Mouse (Mus musculus): ENCODE data around the gene Ak2. TPM values are rescaled to one million over a fixed set of nuclear protein-coding genes. Genes with fewer than 3 reads are reported as not detected.

Ak2 gene
- 95.5 and 107 TPM in 2 replicates for polyA plus RNA-seq (2011; ENCODE audit: insufficient read length, low read depth, missing spikeins)

GRCm38 (mm10) chr4:128991500-128992008 lies at the start of gene Ak2:
TSS of gene Ak2 (plus strand) at chr4:128991958.
- no peak for TF ChIP-seq CTCF (IDR thresholded peaks at IDR 0.05; ENCODE audit: borderline replicate concordance, insufficient read depth, low read length)
- no peak for TF ChIP-seq POLR2A (IDR thresholded peaks at IDR 0.05; ENCODE audit: low read depth, low read length)
- Histone ChIP-seq H3K4me3 (ENCODE audit: insufficient read depth, low read length) (no peak within 1 kb of the TSS), H3K4me1 (ENCODE audit: control insufficient read depth, insufficient read depth, low read length) (peaks cover 5% of the 10 kb centered on the region), H3K27ac (ENCODE audit: insufficient read depth, low read length) (no peak within 1 kb of the TSS)

GRCm38 (mm10) chr4:128942346-128942745 lies 49.4 kb upstream of the Ak2 start:
- Histone ChIP-seq H3K27ac (ENCODE audit: insufficient read depth, low read length) (no peak overlapping the region), H3K4me1 (ENCODE audit: control insufficient read depth, insufficient read depth, low read length) (no peaks in the 10 kb centered on the region), H3K4me3 (ENCODE audit: insufficient read depth, low read length) (no peak overlapping the region)
- TF ChIP-seq POLR2A (IDR thresholded peaks at IDR 0.05; ENCODE audit: low read depth, low read length) (no peak), CTCF (IDR thresholded peaks at IDR 0.05; ENCODE audit: borderline replicate concordance, insufficient read depth, low read length) (peak; percentile 30; the same call in 1 of the 2 replicates)

GRCm38 (mm10) chr4:128946736-128947135 lies 45.0 kb upstream of the Ak2 start:
- Histone ChIP-seq H3K27ac (ENCODE audit: insufficient read depth, low read length) (no peak overlapping the region), H3K4me1 (ENCODE audit: control insufficient read depth, insufficient read depth, low read length) (no peaks in the 10 kb centered on the region), H3K4me3 (ENCODE audit: insufficient read depth, low read length) (no peak overlapping the region)
- TF ChIP-seq POLR2A (IDR thresholded peaks at IDR 0.05; ENCODE audit: low read depth, low read length) (no peak), CTCF (IDR thresholded peaks at IDR 0.05; ENCODE audit: borderline replicate concordance, insufficient read depth, low read length) (no peak)

- Histone ChIP-seq H3K4me3 (ENCODE audit: insufficient read depth, low read length) (no peak overlapping the region), H3K27ac (ENCODE audit: insufficient read depth, low read length) (no peak overlapping the region)
- TF ChIP-seq POLR2A (IDR thresholded peaks at IDR 0.05; ENCODE audit: low read depth, low read length) (no peak), CTCF (IDR thresholded peaks at IDR 0.05; ENCODE audit: borderline replicate concordance, insufficient read depth, low read length) (no peak)
Observed at GRCm38 (mm10) chr4:128947326-128947933, 44.3 kb upstream of the Ak2 start.

GRCm38 (mm10) chr4:128948137-128948674 lies 43.6 kb upstream of the Ak2 start:
- no peak overlapping the region for H3K27ac ChIP-seq (ENCODE audit: insufficient read depth, low read length)
- no peaks in the 10 kb centered on the region for H3K4me1 ChIP-seq (ENCODE audit: control insufficient read depth, insufficient read depth, low read length)
- TF ChIP-seq CTCF (IDR thresholded peaks at IDR 0.05; ENCODE audit: borderline replicate concordance, insufficient read depth, low read length) (no peak), POLR2A (IDR thresholded peaks at IDR 0.05; ENCODE audit: low read depth, low read length) (no peak)
- no peak overlapping the region for H3K4me3 ChIP-seq (ENCODE audit: insufficient read depth, low read length)

More at GRCm38 (mm10) chr4:128947326-128947933, 44.3 kb upstream of the Ak2 start:
- no peaks in the 10 kb centered on the region for H3K4me1 ChIP-seq (ENCODE audit: control insufficient read depth, insufficient read depth, low read length)

GRCm38 (mm10) chr4:128949470-128950005 lies 42.2 kb upstream of the Ak2 start:
- Histone ChIP-seq H3K4me3 (ENCODE audit: insufficient read depth, low read length) (no peak overlapping the region), H3K27ac (ENCODE audit: insufficient read depth, low read length) (no peak overlapping the region), H3K4me1 (ENCODE audit: control insufficient read depth, insufficient read depth, low read length) (no peaks in the 10 kb centered on the region)
- TF ChIP-seq POLR2A (IDR thresholded peaks at IDR 0.05; ENCODE audit: low read depth, low read length) (no peak), CTCF (IDR thresholded peaks at IDR 0.05; ENCODE audit: borderline replicate concordance, insufficient read depth, low read length) (no peak)

GRCm38 (mm10) chr4:128950461-128950860 lies 41.3 kb upstream of the Ak2 start:
- Histone ChIP-seq H3K4me1 (ENCODE audit: control insufficient read depth, insufficient read depth, low read length) (no peaks in the 10 kb centered on the region), H3K4me3 (ENCODE audit: insufficient read depth, low read length) (no peak overlapping the region), H3K27ac (ENCODE audit: insufficient read depth, low read length) (no peak overlapping the region)
- TF ChIP-seq POLR2A (IDR thresholded peaks at IDR 0.05; ENCODE audit: low read depth, low read length) (0 out of 2 replicates have a peak, but pooled peaks have one; percentile 12), CTCF (IDR thresholded peaks at IDR 0.05; ENCODE audit: borderline replicate concordance, insufficient read depth, low read length) (no peak)

GRCm38 (mm10) chr4:128953851-128954250 lies 37.9 kb upstream of the Ak2 start:
- TF ChIP-seq POLR2A (IDR thresholded peaks at IDR 0.05; ENCODE audit: low read depth, low read length) (no peak), CTCF (IDR thresholded peaks at IDR 0.05; ENCODE audit: borderline replicate concordance, insufficient read depth, low read length) (no peak)
- Histone ChIP-seq H3K27ac (ENCODE audit: insufficient read depth, low read length) (no peak overlapping the region), H3K4me1 (ENCODE audit: control insufficient read depth, insufficient read depth, low read length) (peaks cover 12% of the 10 kb centered on the region), H3K4me3 (ENCODE audit: insufficient read depth, low read length) (no peak overlapping the region)

GRCm38 (mm10) chr4:128957155-128957911 lies 34.4 kb upstream of the Ak2 start:
- H3K27ac ChIP-seq (ENCODE audit: insufficient read depth, low read length) = peak overlapping the region; percentile 39
- H3K4me3 ChIP-seq (ENCODE audit: insufficient read depth, low read length) = no peak overlapping the region
- TF ChIP-seq CTCF (IDR thresholded peaks at IDR 0.05; ENCODE audit: borderline replicate concordance, insufficient read depth, low read length) (peak; percentile 22; the same call in 1 of the 2 replicates), POLR2A (IDR thresholded peaks at IDR 0.05; ENCODE audit: low read depth, low read length) (peak; percentile 30; the same call in 1 of the 2 replicates)
- H3K4me1 ChIP-seq (ENCODE audit: control insufficient read depth, insufficient read depth, low read length) = peaks cover 18% of the 10 kb centered on the region
